Mouse (Mus musculus): ENCODE measurements around the gene Abhd17c.

DNA sequence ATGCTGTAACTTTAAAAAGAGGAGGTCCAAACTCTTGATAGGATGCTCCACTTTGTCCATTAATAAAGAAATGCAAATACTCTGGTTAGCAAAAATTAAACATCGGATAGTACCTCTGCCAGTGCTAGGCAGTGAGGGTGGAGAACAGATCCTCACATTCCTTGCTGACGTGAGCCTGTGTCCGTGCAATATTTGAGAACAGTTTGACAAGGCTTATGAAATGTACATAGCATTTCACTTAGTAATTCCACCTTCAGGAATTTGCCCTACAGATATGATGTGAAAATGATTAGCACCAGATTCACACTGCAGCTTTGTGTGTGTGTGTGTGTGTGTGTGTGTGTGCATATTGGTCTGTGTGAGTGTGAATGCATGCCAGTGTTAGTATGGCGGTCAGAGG is 60.9 kb downstream of the Abhd17c start:
- TF ChIP-seq CTCF (IDR thresholded peaks at IDR 0.05; ENCODE audit: low read depth) (no peak), EP300 (IDR thresholded peaks at IDR 0.05; ENCODE audit: low read depth) (no peak)

Data from liver, postnatal 0 days (tissue).